Mouse (Mus musculus) brain, adult 2 months (tissue): Measurements from ENCODE around the gene Atg10.
"Not testable (repeated sequence)": the region's sequence is repeated elsewhere in the genome, so short reads cannot be mapped to it uniquely, and the experiment has no call there.

Experiments used
- DNase-seq: peaks from one replicate; pipeline ENCODE4 v3.0.0; 2011; ENCODE audit warnings: low read depth, low spot score

Gene Atg10

DNA sequence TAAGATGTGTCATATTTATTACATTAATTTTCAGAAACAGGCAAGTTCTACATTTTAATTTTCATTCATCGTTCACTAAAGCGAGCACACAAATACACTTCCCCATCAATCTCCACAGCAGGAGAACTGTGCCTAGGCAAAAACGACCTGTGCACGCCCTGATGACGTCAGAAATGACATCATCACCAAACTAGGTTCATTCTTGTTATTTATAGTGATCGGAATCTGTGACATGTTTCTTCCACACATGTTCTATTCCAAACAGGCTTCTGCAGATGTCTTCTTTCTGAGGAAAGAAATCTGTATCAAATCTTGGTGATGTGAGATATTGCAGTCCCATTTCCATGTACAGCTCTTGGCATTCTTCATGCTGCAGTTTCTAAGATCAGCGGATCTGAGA lies 287.9 kb downstream of the Atg10 start:
- no peak for DNase-seq

DNA sequence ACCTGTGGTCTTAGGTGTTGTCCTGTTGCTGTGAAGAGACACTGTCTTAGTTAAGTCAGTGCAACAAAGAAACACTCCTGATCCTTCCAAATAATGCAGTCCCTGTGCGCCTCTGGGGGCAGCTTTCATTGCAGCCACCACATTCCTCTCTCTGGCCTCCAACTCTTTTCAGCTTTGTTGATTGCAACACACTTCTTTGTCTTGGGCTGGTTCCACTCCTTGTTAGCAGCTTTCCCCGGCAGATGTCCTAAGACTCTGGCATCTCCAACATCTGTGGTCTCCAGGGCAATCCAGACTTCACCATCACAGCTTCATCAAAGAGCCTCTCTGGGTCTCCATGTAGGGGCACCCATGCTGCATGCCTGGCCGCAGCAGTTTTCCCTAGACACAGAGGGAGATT lies 290.5 kb downstream of the Atg10 start:
- no peak for DNase-seq

DNA sequence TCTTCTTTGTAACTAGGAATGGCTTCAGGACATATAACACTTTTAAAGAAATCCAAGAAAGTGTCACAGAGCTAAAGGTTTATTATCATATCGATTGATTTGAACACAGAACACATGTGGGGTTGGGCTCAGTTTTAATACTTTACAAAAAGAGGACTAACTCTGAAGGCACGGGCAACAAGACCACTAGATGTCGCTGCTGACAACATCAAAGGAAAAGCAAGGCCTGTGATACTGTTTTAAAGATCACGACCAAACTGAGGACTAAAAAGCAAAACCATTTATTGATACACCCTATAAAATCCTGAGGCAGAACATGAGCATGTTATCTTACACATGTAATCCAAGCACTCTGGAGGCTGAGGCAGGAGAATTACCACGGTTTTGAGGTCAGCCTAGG lies 293.9 kb downstream of the Atg10 start:
- peak; percentile 87 for DNase-seq

DNA sequence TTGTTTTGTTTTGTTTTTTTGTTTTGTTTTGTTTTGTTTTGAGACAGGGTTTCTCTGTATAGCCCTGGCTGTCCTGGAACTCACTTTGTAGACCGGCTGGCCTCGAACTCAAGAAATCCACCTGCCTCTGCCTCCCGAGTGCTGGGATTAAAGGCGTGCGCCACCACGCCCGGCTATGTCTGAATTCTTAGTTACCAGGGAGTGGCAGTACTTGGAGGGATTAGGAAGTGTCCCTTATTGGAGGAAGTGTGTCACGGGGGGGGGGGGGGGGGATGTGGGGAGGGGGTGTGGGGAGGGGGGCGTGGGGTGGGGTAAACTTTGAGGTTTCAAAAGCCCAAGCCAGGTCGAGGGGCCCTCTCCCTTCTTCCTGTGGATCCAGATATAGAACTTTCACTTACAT lies 295.5 kb downstream of the Atg10 start:
- not testable (repeated sequence) for DNase-seq

DNA sequence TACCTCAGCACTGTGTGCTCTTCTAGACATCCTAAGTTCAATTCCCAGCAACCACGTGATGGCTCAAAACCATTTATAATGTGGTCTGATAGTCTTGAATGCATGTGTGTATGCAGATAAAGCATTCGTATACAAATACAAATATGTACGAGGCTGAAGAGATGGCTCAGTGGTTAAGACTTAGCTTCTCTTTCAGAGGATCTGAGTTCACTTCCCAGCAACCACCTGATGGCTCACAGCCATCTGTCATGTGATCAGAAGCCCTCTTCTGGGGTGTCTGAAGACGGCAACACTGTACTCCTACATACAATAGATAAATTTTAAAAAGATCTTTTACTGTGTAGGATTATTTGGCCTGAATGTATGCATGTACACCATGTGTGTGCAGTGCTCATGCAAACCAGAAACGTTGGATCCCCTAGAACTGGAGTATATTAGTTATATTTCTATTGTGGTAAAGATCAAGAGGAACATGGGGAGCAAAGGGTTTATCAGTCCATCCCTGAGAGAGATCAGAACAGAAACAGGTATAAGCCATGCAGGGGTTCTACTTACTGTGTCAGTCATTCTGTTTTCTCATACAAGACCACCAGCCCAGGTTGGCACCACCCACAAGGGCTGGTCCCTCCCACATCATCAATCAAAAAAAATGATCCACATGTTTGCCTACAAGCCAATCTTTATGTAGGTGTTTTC lies 296.7 kb downstream of the Atg10 start:
- no peak for DNase-seq

DNA sequence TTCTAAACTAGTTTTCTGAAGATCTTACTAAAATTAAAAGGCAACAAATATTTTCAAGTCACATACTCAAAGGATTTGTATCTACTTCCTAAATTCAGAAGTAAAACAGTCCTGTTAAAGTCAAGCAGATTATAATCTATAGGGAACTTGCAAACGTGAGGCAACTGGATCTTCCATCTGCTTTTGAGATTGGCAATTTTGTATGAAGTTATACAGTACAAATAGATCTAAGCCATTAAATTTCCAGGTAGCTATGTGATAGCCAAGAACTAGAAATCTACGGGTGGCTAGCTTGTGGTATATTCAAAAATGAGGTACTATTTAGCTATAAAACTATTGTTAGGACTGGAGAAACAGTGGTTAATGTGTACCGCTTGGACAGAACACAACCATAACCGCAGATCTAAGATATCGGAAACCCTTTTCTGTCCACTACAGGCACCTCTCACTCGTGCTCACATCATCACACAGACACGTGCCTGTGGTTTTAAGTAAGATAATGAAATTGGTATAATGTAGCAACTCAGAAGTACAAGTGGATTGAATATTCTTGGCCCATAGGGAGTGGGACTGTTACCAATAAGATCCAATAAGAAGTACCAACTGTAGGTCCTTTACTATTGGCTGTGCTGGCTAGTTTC lies 297.5 kb downstream of the Atg10 start:
- DNase-seq = no peak

DNA sequence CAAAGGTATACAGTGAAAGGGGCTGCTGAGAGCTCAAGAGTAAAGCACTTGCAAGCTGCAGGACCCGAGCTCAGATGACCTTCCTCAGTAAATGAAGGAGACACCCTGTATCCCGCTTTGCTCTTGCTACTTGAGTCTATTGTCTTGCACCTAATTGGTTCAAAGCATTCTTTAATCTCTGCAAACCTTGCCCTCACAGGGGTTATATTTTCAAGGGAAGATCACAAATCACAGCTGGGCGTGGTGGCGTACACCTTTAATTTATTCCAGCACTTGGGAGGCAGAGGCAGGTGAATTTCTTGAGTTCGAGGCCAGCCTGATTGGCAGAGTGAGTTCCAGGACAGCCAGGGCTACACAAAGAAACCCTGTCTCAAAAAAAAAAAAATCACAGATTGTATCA lies 298.6 kb downstream of the Atg10 start:
- DNase-seq = no peak

DNA sequence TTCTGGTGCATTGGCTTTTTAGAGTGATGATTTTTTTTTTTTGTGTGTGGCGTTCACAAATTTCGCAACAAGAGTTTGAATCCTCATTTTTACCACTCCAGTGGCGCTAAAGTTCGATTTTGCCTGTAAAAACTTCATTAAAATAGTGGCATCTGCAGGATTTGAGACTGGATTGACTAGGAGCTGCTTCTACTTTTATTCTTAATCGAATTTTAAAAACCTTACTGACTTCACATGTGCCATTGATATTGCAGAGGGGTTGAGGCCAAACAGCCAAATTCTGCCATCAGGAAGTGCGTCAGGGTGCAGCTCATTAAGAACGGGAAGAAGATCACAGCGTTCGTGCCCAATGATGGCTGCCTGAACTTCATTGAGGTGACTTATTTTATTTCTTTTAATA lies 299.7 kb downstream of the Atg10 start:
- DNase-seq = no peak

DNA sequence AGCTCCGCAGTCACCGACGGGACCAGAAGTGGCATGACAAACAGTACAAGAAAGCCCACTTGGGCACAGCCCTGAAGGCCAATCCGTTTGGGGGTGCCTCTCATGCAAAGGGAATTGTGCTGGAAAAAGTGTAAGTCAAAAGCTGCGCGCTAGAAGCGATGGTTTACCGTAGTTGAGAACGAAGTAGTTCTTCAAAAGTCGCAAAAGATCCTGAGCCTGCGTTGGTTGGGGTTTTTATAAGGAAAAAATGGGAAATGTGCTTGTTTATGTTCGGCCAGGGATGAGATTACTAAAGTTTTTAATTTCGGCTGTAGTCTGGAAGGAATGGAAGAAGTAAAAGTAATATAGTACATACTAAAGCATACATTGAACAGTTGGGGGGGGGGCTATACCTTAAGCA lies 300.2 kb downstream of the Atg10 start:
- not testable (repeated sequence) for DNase-seq

DNA sequence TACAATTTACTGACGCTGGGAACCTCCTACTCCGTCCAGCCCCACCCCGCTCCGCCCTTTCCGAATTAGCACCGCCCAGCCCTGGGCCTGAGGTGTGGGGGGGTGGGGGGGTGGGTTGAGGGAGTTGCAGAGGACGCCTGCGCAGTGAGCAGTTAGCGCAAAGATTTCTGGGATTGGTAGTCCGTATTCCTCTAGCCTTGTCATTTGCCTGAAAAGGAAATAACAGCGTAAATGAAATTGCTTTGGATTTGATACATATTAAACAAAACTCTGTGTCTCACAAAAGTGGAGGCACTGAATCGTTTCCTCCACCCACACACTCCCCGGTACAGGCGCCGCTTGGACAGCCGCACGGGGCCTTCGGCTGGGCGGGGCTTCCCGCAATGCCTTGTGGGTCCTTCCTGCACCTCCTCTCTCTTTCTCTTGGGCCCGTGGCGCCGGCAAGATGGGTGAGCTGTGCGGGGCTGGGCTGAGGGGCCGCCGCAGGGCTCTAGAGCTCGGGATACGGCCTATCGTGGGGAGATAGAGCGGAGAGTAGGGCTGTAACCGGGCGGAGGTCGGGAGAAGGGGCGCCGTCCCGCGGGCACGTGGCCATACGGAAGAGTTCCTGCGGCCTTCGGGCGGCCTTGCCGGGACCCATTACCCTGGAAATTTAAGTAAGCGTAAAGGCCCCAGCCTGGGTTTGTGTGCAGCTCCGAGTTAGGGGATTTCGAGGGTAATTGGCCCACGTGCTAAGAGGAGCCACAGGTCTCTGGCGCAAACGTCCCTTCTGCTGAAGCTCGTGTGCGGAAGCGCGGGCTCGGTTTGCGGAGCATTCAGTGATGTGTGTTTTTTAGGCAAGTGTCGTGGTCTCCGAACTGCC lies 300.8 kb downstream of the Atg10 start, which contains the start of gene Rps23:
Gene Rps23, plus strand, starts transcription at position 208 of the 862 bp plus-strand sequence.
- DNase-seq = peak; percentile 97

DNA sequence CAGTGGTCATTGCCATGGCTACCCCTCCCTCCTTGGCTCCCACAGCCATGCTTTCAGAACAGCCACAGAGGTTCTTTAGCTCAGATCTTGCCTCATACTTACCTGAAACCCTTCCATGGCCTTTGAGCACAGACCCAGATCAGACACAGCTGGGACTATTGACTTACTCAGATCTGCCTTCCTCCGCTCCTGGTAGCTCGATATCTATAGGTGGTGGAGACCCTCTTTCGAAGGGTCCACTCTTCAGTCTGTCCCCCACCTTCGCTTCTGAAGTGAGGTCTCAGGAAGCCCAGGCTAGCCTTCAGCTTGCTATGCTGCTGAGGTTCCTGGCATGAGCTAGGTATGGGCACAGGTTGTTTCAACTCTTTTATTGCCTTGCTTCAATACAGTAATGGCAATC lies 309.0 kb downstream of the Atg10 start:
- no peak for DNase-seq

DNA sequence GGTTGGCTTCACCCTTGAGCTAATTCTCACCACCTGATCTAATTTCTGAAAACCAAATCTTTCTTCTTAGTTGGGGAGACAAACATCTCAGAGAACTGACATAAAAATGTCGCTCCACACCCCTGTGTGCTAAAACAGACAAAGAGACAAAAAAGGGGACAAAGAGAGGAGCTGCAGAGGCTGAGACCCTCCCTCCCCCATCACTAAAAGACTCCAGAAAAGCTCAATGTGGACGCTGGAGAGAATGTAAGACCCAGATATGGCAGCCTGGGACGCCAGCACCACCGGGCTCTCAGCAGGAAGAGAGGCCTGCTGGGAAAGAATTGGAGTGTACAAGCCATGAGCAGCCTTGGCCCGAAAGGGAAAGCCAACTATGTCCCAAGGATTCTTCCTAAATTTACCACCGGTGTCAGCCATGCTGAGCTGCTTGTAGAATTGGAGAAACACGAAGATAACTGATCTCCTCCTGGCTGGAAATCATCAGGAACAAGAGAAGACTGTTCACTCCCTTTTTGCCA lies 310.0 kb downstream of the Atg10 start:
- no peak for DNase-seq

DNA sequence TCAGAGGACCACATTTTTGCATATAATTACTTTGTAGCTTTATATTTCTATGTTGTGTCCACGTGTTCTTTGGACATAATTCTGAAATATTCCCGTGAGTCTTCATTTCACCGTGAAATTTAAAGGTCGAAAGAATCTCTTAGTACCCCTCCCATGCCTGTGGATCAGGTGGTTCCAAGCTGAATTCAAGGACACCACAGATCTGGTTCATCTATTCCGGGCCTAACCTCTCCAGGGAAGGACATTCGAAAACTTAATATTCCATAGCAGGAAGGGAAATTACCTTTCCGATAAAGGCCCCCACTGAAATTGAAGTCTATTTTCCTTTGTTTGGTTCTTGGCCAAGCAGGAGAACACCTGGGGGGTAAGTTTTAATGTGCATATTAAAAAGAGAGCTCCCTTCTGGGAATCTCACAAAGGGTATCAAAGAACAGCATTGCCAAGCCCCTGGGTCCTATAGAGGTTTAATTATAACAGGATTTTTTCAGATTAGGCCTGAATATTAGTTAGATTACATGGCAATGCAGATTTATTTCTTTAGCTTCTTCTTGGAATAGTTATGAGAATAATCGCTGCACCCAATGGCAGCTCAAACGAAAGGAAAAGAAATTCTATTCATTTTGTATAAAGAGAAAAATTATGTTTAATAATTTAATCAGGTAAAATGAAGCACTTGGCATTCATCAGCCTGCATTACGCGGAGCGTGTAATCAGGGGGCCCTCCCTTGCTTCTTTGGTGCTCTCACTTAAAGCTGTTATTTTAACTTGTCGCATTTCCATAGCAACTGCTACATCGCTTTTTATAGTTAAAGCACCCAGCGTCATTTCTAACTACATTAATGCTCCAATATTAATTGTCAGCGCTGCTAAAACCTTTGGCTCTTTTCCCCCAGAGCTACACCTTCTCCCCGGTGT lies 310.8 kb downstream of the Atg10 start:
- DNase-seq = peak; percentile 72

DNA sequence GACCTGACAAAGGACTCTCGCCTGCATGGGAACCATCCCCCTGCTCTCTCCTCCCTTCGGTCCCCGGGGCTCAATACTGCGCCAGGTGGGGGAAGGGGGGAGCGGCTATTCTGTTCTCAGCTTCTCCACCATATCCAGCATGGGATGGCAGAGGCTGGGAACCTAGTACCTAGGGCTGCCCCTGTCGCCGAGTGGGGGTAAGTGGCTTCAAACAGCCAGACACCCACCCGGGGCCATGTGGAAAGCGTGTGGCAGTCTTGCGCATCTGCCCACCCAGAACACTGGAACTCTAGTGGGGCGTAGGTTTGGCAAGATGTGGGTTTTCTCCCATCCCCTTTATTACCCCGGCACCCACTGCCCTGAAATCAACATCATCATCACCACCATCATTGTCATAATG lies 316.4 kb downstream of the Atg10 start:
- no peak for DNase-seq

DNA sequence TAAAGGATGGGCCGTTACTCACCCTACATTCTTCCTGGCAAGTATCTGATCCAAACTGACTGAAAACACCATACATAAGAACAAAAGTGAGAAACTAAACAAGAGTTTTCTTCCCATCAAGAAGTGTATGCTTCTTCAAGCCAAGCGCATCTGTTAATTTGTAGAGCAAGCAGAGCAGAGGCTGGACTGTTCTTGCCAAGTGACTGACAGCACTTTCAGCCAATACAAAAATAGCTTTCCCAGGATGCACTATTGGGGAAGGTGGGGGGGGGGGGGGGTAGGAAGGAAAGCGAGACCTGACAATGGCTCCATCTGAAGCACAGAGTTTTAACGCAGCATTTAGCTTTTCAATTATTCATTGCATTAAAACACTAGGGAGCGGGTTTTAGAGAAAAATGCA lies 318.6 kb downstream of the Atg10 start, which contains the start of gene Atp6ap1l:
Gene Atp6ap1l, minus strand, starts transcription at position 180 of the 400 bp plus-strand sequence.
- DNase-seq = peak; percentile 78

DNA sequence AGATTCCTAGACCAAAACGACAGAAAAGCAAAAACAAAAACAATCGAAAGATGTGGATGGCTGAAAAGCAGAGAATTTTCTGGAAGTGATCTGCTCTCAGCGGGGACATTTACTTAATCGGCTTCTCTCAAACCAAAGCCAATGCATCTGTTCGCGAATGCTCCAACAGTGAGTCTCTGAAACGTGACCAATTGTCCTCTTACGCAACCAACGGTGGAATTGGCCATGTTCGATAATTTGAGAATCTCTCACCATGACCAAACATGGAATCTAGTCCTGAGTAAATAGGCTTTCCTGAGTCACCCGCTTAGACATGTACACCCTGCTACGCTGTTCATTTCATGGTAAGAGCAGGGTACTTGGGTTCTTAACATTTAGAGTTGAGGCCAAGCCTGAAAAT lies 326.9 kb downstream of the Atg10 start:
- no peak for DNase-seq

DNA sequence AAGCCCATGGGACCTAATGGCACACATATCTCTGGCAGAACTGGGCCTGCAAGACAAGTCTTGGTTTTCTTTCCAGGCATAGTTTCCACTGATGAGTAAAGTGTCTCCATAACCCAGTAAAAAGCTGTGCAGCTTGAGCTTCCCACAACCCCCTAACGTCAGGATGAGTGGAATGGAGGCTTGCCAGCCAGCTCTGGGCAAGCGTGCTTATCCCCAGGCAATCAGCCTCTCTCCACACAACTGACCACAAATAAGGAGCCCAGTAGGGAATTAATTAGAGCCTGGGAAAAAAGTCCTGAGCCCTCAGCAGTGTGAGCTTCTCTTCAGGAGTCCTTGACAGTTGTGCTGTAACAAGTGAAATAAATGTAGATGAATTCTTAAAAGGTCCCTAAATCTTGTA lies 327.7 kb downstream of the Atg10 start:
- peak; percentile 48 for DNase-seq

DNA sequence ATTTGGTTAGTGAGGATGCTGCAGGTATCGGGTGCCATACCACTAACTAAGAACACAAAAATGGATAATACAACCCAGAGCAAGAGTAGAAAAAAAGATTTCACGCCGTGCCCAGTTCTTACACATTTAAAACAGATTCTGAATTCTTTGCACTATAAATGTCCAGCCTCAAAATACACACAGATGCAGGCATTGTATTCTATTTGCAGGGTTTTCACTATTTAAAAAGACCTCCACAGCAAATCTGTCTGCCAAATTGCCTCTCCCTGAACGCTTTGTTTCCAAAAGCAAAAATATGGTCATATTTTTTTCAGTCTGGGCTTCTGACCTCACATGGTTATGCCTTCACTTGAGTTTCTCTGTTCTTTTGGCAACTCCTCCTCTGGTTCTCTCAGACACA lies 328.9 kb downstream of the Atg10 start:
- DNase-seq = peak; percentile 39

DNA sequence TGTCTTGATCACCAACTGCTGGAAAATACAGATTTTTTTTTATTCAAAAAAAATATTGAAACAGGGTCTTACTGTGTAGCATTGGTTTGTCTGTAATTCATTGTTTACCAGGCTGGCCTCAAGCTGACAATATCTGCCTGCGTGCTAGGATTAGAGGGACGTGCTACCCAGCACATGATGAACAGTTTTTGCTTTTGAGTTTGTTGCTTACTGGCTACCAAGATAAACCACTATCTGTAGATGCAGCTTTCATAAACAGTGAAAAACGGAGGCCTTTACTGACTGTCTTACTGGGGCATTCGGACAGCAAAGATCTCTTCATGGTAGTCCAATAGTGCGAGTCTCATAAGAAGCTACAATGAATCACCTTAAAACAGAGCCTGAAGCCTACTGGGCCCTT lies 333.7 kb downstream of the Atg10 start:
- no peak for DNase-seq

DNA sequence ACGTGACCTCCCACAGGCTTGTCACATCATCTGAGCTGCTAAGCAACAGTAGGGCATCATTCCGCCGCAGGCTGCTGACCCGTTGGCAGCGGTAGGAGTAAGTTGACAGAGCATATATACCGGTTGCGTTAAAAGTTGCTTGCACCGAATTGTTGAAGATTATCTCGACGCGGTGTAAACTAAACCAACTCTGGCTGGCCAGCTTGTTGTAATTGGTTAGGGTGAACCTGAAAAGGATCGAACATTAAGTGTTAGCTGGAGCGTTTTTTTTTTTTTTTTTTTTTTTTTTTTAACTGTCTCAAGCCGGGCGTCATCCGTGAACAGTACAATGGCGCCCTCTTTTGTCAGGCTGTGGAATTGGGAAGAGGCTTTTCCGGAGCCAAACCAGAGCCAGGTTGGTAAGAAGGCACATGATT lies 337.2 kb downstream of the Atg10 start:
- DNase-seq = peak; percentile 78
